Mouse (Mus musculus): Measurements from ENCODE around the gene Acaa1b.

- TF ChIP-seq MAFK (IDR thresholded peaks at IDR 0.05; ENCODE audit: insufficient read depth, low read depth, low read length) (no peak), ZC3H11A (IDR thresholded peaks at IDR 0.05; ENCODE audit: borderline replicate concordance, low read depth, low read length) (no peak)
Observed at GRCm38 (mm10) chr9:119100177-119100898, 56.6 kb downstream of the Acaa1b start.

All from ES-E14 (cell line).